Mouse (Mus musculus): ENCODE measurements around the gene Pgam1. TPM values are rescaled to one million over a fixed set of nuclear protein-coding genes. Genes with fewer than 3 reads are reported as not detected.

The Pgam1 gene
- polyA plus RNA-seq, 1 experiment from 2014 or later, result 748 TPM

GRCm38 (mm10) chr19:41943841-41944240 is 32.1 kb downstream of the Pgam1 start:
- H3K9me3 ChIP-seq (replicated peaks), result no peaks in the 10 kb centered on the region
- no peak for ATAC-seq (replicated peaks; ENCODE audit: low FRiP score)
- no peak overlapping the region for H3K9ac ChIP-seq
- peaks cover 98% of the 10 kb centered on the region for H3K36me3 ChIP-seq
- 88% methylated on average over 7 of the region's 7 CpGs for WGBS
- no peak overlapping the region for H3K27ac ChIP-seq
- H3K4me2 ChIP-seq, result no peak overlapping the region
- no peaks in the 10 kb centered on the region for H3K27me3 ChIP-seq
- no peaks in the 10 kb centered on the region for H3K4me1 ChIP-seq
- H3K4me3 ChIP-seq (replicated peaks), result no peak overlapping the region

DNA sequence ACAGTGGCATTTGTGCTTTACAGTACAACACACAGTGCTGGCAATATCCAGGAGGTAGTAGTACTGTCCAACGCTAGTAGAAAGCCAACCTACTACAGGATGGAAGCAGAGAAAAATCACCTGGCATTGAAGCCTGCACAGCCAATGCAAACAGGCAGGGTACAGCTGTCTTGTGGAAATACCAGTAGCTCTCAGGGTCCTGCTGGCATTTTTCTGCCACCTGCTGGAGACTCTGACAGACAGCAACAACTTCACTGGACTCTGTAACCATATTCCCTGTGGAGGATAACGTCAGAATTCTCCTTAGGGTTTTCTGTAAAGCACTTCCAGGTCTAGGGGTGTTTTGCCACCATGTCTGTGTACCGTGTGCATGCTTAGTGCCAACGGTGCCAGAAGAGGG is 40.6 kb downstream of the Pgam1 start:
- peaks cover 100% of the 10 kb centered on the region for H3K36me3 ChIP-seq
- H3K4me2 ChIP-seq, result no peak overlapping the region
- H3K27me3 ChIP-seq, result no peaks in the 10 kb centered on the region
- no peaks in the 10 kb centered on the region for H3K9me3 ChIP-seq (replicated peaks)
- 76% methylated on average over 4 of the region's 4 CpGs for WGBS
- H3K9ac ChIP-seq, result no peak overlapping the region
- no peak for ATAC-seq (replicated peaks; ENCODE audit: low FRiP score)
- H3K27ac ChIP-seq, result no peak overlapping the region
- no peak overlapping the region for H3K4me3 ChIP-seq (replicated peaks)
- no peaks in the 10 kb centered on the region for H3K4me1 ChIP-seq

DNA sequence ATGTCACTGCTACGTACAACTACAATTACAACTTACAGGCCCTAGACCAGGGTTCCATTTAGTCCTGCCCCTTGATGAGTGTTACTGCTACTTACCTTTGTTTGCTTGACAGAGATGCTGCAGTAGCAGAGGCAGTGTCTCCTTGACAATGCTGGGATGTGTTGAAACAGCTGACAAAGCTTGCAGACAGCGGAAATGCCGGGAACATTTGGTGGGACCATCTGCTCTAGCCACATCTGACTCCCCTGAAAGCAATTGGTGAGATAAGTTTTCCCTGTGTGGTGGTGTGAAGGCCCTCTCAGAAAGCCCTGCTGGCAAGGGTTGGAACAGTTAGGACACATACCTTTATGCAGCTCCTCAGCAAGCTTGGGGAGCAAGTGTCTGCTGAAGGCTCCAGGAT is 41.9 kb downstream of the Pgam1 start:
- Histone ChIP-seq H3K4me1 (no peaks in the 10 kb centered on the region), H3K36me3 (peaks cover 100% of the 10 kb centered on the region), H3K27ac (no peak overlapping the region), H3K4me2 (no peak overlapping the region), H3K4me3 (replicated peaks) (no peak overlapping the region), H3K9me3 (replicated peaks) (no peaks in the 10 kb centered on the region), H3K9ac (no peak overlapping the region), H3K27me3 (no peaks in the 10 kb centered on the region)
- ATAC-seq (replicated peaks; ENCODE audit: low FRiP score), result no peak
- 86% methylated on average over 3 of the region's 3 CpGs for WGBS

Other genes with a start within 250 kb of the Pgam1 start
- 6.1 and 6.3 TPM in 2 replicates for gene Slit1, start 168.3 kb upstream of the Pgam1 start, polyA plus RNA-seq (2015; fragmentation: Nextera tagmentation; extraction: Ambion mirVana)
- gene Arhgap19, start 109.9 kb upstream of the Pgam1 start, polyA plus RNA-seq (2015; fragmentation: Nextera tagmentation; extraction: Ambion mirVana), result 29.7 and 29.9 TPM in 2 replicates
- 5.6 and 6.3 TPM in 2 replicates for gene Frat1, start 82.0 kb upstream of the Pgam1 start, polyA plus RNA-seq (2015; fragmentation: Nextera tagmentation; extraction: Ambion mirVana)
- gene Frat2, start 63.8 kb upstream of the Pgam1 start, polyA plus RNA-seq (2015; fragmentation: Nextera tagmentation; extraction: Ambion mirVana), result 4.8 and 5.9 TPM in 2 replicates
- 17.8 and 18.8 TPM in 2 replicates for gene Rrp12, start 15.8 kb upstream of the Pgam1 start, polyA plus RNA-seq (2015; fragmentation: Nextera tagmentation; extraction: Ambion mirVana)
- 85.1 TPM in 2 replicates for gene Exosc1, start 21.5 kb downstream of the Pgam1 start, polyA plus RNA-seq (2015; fragmentation: Nextera tagmentation; extraction: Ambion mirVana)
- gene Zdhhc16, start 21.6 kb downstream of the Pgam1 start, polyA plus RNA-seq (2015; fragmentation: Nextera tagmentation; extraction: Ambion mirVana), result 81.6 and 89.6 TPM in 2 replicates
- gene Mms19, start 69.2 kb downstream of the Pgam1 start, polyA plus RNA-seq (2015; fragmentation: Nextera tagmentation; extraction: Ambion mirVana), result 40.6 and 45.6 TPM in 2 replicates
- gene Ubtd1, start 69.8 kb downstream of the Pgam1 start, polyA plus RNA-seq (2015; fragmentation: Nextera tagmentation; extraction: Ambion mirVana), result 29.0 and 32.3 TPM in 2 replicates
- 0.35 TPM in 1 of 2 replicates, not detected in the other for gene Ankrd2, start 124.1 kb downstream of the Pgam1 start, polyA plus RNA-seq (2015; fragmentation: Nextera tagmentation; extraction: Ambion mirVana)
- gene Hoga1, start 133.7 kb downstream of the Pgam1 start, polyA plus RNA-seq (2015; fragmentation: Nextera tagmentation; extraction: Ambion mirVana), result 19.7 and 21.1 TPM in 2 replicates
- gene 4933411K16Rik, start 140.3 kb downstream of the Pgam1 start, polyA plus RNA-seq (2015; fragmentation: Nextera tagmentation; extraction: Ambion mirVana), result 0.54 and 0.62 TPM in 2 replicates
- 29.6 TPM in 2 replicates for gene Morn4, start 174.4 kb downstream of the Pgam1 start, polyA plus RNA-seq (2015; fragmentation: Nextera tagmentation; extraction: Ambion mirVana)
- 27.4 and 27.7 TPM in 2 replicates for gene Pi4k2a, start 178.5 kb downstream of the Pgam1 start, polyA plus RNA-seq (2015; fragmentation: Nextera tagmentation; extraction: Ambion mirVana)
- gene Avpi1, start 217.1 kb downstream of the Pgam1 start, polyA plus RNA-seq (2015; fragmentation: Nextera tagmentation; extraction: Ambion mirVana), result 21.5 and 22.6 TPM in 2 replicates
- 9.7 and 9.8 TPM in 2 replicates for gene Marveld1, start 235.5 kb downstream of the Pgam1 start, polyA plus RNA-seq (2015; fragmentation: Nextera tagmentation; extraction: Ambion mirVana)

Measured in kidney, embryonic 15.5 days (tissue).